Mouse (Mus musculus) forebrain, embryonic 16.5 days (tissue): ENCODE measurements around the gene Utp6. TPM values are rescaled to one million over a fixed set of nuclear protein-coding genes. Genes with fewer than 3 reads are reported as not detected.

Experiments used
- ATAC-seq: fragments of 200-750 bp; cut with Nextera tagmentation; 2 replicates; pipeline ENCODE4 v1.8.0; 2017; ENCODE audit warnings: mild to moderate bottlenecking, moderate library complexity
- H3K27ac ChIP-seq: fragments of 300-500 bp; sonication (generic); 2 replicates; pipeline ENCODE4 v1.5.1; 2014; ENCODE audit warnings: low read length, control low read depth
- H3K27me3 ChIP-seq: fragments of 300-500 bp; sonication (generic); replicated peaks from 2 replicates; pipeline ENCODE4 v1.6.1; 2014; ENCODE audit warnings: low read length; ENCODE audit not compliant: control insufficient read depth, insufficient read depth
- H3K36me3 ChIP-seq: fragments of 300-500 bp; sonication (generic); 2 replicates; pipeline ENCODE4 v1.6.1; 2014; ENCODE audit not compliant: control insufficient read depth, insufficient read depth
- H3K4me1 ChIP-seq: fragments of 300-500 bp; sonication (generic); replicated peaks from 2 replicates; pipeline ENCODE4 v1.6.1; 2014; ENCODE audit warnings: low read length; ENCODE audit not compliant: control insufficient read depth, insufficient read depth
- H3K4me2 ChIP-seq: fragments of 300-500 bp; sonication (generic); 2 replicates; pipeline ENCODE4 v1.6.1; 2014; ENCODE audit warnings: mild to moderate bottlenecking, low read length, control low read depth
- H3K4me3 ChIP-seq: fragments of 300-500 bp; sonication (generic); replicated peaks from 2 replicates; pipeline ENCODE4 v1.5.1; 2014; ENCODE audit warnings: mild to moderate bottlenecking, low read length, control low read depth
- H3K9ac ChIP-seq: fragments of 300-500 bp; sonication (generic); replicated peaks from 2 replicates; pipeline ENCODE4 v1.6.1; 2014; ENCODE audit warnings: low read depth, low read length, control low read depth
- H3K9me3 ChIP-seq: fragments of 300-500 bp; sonication (generic); 2 replicates; pipeline ENCODE4 v1.6.1; 2016; ENCODE audit warnings: low read length; ENCODE audit not compliant: control insufficient read depth
- WGBS: fragments of 180-500 bp; shearing (Covaris S2); extraction: QIAGEN DNeasy Blood & Tissue Kit; methylation state at CpG from one replicate; pipeline ENCODE4 v1.1.7; 2014; 5-methylcytosine and 5-hydroxymethylcytosine counted together
- polyA plus RNA-seq: library from polyadenylated mRNA; unstranded; fragments of >200 nt; fragmentation: Nextera tagmentation; extraction: Ambion mirVana; gene quantifications from 2 replicates; pipeline ENCODE4 v1.2.1, GENCODE M21; 2015

The Utp6 gene
- polyA plus RNA-seq, 1 experiment from 2014 or later, result 49.8 TPM

- Histone ChIP-seq H3K9me3 (no peaks in the 10 kb centered on the region), H3K9ac (no peak overlapping the region), H3K4me2 (no peak overlapping the region), H3K4me3 (no peak overlapping the region), H3K27me3 (no peaks in the 10 kb centered on the region), H3K36me3 (no peaks in the 10 kb centered on the region), H3K4me1 (no peaks in the 10 kb centered on the region), H3K27ac (no peak overlapping the region)
- no peak for ATAC-seq
- WGBS, result 92% methylated on average over 6 of the region's 6 CpGs
Observed at GRCm38 (mm10) chr11:79892259-79892658, 69.9 kb downstream of the Utp6 start.

- Histone ChIP-seq H3K36me3 (no peaks in the 10 kb centered on the region), H3K4me2 (no peak overlapping the region), H3K9ac (no peak overlapping the region), H3K27ac (no peak overlapping the region), H3K4me1 (no peaks in the 10 kb centered on the region), H3K27me3 (no peaks in the 10 kb centered on the region), H3K4me3 (no peak overlapping the region), H3K9me3 (no peaks in the 10 kb centered on the region)
- no peak for ATAC-seq
- 81% methylated on average over 2 of the region's 2 CpGs for WGBS
Observed at GRCm38 (mm10) chr11:79890822-79891221, 71.4 kb downstream of the Utp6 start.

GRCm38 (mm10) chr11:79886961-79887360, 75.2 kb downstream of the Utp6 start:
- Histone ChIP-seq H3K27me3 (no peaks in the 10 kb centered on the region), H3K9me3 (no peaks in the 10 kb centered on the region), H3K4me1 (no peaks in the 10 kb centered on the region), H3K4me2 (no peak overlapping the region), H3K27ac (no peak overlapping the region), H3K9ac (no peak overlapping the region), H3K4me3 (no peak overlapping the region), H3K36me3 (no peaks in the 10 kb centered on the region)
- WGBS, result 96% methylated on average over 1 of the region's 1 CpGs
- no peak for ATAC-seq

- Histone ChIP-seq H3K4me1 (no peaks in the 10 kb centered on the region), H3K9ac (no peak overlapping the region), H3K4me3 (no peak overlapping the region), H3K36me3 (no peaks in the 10 kb centered on the region), H3K4me2 (no peak overlapping the region), H3K9me3 (no peaks in the 10 kb centered on the region), H3K27ac (no peak overlapping the region), H3K27me3 (no peaks in the 10 kb centered on the region)
- 92% methylated on average over 1 of the region's 1 CpGs for WGBS
- ATAC-seq, result no peak
Observed at GRCm38 (mm10) chr11:79886395-79886794, 75.8 kb downstream of the Utp6 start.

- Histone ChIP-seq H3K27me3 (no peaks in the 10 kb centered on the region), H3K9me3 (no peaks in the 10 kb centered on the region), H3K4me3 (no peak overlapping the region), H3K4me1 (no peaks in the 10 kb centered on the region), H3K9ac (no peak overlapping the region), H3K36me3 (no peaks in the 10 kb centered on the region), H3K27ac (no peak overlapping the region), H3K4me2 (no peak overlapping the region)
- no peak for ATAC-seq
- 86% methylated on average over 13 of the region's 13 CpGs for WGBS
Observed at GRCm38 (mm10) chr11:79885713-79886393, 76.3 kb downstream of the Utp6 start.

GRCm38 (mm10) chr11:79884784-79885183, 77.4 kb downstream of the Utp6 start:
- Histone ChIP-seq H3K4me1 (no peaks in the 10 kb centered on the region), H3K9ac (no peak overlapping the region), H3K27ac (no peak overlapping the region), H3K36me3 (no peaks in the 10 kb centered on the region), H3K9me3 (no peaks in the 10 kb centered on the region), H3K27me3 (no peaks in the 10 kb centered on the region), H3K4me2 (no peak overlapping the region), H3K4me3 (no peak overlapping the region)
- WGBS, result 89% methylated on average over 6 of the region's 6 CpGs
- no peak for ATAC-seq

Other genes starting within 250 kb of the Utp6 start
- gene Suz12, start 30.7 kb upstream of the Utp6 start, polyA plus RNA-seq, result 17.5 and 19.2 TPM in 2 replicates
- gene Crlf3, start 118.6 kb upstream of the Utp6 start, polyA plus RNA-seq, result 15.8 and 22.0 TPM in 2 replicates
- gene Atad5, start 127.0 kb upstream of the Utp6 start, polyA plus RNA-seq, result 8.2 and 8.3 TPM in 2 replicates
- 24.9 and 27.2 TPM in 2 replicates for gene Tefm, start 179.8 kb upstream of the Utp6 start, polyA plus RNA-seq
- gene Adap2, start 191.7 kb upstream of the Utp6 start, polyA plus RNA-seq, result 2.9 and 3.0 TPM in 2 replicates
- gene Rnf135, start 221.5 kb upstream of the Utp6 start, polyA plus RNA-seq, result 3.1 and 3.4 TPM in 2 replicates
- 79.5 and 82.6 TPM in 2 replicates for gene Rhot1, start 246.6 kb upstream of the Utp6 start, polyA plus RNA-seq